Mouse (Mus musculus): ENCODE results near the gene Tfpi2. TPM values are rescaled to one million over a fixed set of nuclear protein-coding genes. Genes with fewer than 3 reads are reported as not detected.

Tfpi2 gene
- polyA plus RNA-seq (2014; fragmentation: Illumina TruSeq; extraction: RNeasy Lipid Tissue Mini Kit (QIAGEN cat#74804); ENCODE audit: low read depth, low replicate concordance): 159 TPM

GRCm38 (mm10) chr6:3988750-3989149 is at the start of gene Tfpi2:
Gene Tfpi2 (minus strand): TSS chr6:3988919.

DNA sequence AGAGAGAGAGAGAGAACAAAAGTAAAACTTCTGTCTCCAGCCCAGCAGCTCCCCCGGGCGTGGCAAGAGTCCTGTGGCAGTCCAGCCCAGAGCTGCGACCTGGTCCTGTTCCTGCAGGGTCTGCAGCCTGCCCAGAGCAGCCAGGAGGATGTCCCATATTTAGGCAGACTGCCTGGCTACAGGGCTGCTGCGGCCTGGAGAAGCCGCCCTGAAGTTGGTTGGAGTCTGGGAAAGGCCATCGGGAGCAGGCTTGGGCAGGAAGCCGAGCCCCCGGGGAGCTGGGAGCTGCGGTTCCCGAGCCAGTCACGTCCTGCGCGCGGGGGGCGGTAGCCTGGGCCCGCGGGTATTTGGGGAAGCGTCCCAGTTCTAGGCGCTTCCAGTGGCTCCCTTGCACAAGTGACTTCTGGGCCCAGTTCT is 15.2 kb upstream of the Tfpi2 start, which contains the start of gene Gng11:
Gene Gng11, plus strand, starts transcription at position 15 of the 417 bp plus-strand sequence.

DNA sequence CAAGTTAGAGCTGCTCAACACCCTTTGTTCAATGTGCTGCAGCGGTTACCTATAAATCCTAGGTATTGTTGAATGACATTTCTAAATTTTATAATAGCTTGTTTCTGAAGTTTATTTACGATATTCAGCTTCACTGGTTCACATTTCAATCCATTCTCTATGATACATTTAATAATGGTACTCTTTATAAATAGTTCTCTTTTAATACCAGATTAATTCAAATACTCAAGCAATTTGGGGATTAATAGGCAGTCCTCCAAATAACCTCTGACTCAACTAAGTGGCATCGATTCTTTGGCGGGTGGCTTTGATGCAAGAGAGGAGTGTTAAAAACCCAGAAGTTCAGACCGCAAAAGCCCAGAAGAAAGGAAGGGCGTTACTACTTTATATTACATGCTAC is 4.8 kb upstream of the Tfpi2 start, which contains the start of gene Gngt1:
Gene Gngt1, plus strand, starts transcription at position 301 of the 400 bp plus-strand sequence.

Other genes starting within 250 kb of the Tfpi2 start
- 1.1 TPM for gene Calcr, start 224.2 kb downstream of the Tfpi2 start, polyA plus RNA-seq (2014; fragmentation: Illumina TruSeq; extraction: RNeasy Lipid Tissue Mini Kit (QIAGEN cat#74804); ENCODE audit: low read depth, low replicate concordance)
- not detected for gene Gngt1, start 4.9 kb upstream of the Tfpi2 start, polyA plus RNA-seq (2014; fragmentation: Illumina TruSeq; extraction: RNeasy Lipid Tissue Mini Kit (QIAGEN cat#74804); ENCODE audit: low read depth, low replicate concordance)
- 92.8 TPM for gene Gng11, start 15.0 kb upstream of the Tfpi2 start, polyA plus RNA-seq (2014; fragmentation: Illumina TruSeq; extraction: RNeasy Lipid Tissue Mini Kit (QIAGEN cat#74804); ENCODE audit: low read depth, low replicate concordance)
- gene Bet1, start 98.1 kb upstream of the Tfpi2 start, polyA plus RNA-seq (2014; fragmentation: Illumina TruSeq; extraction: RNeasy Lipid Tissue Mini Kit (QIAGEN cat#74804); ENCODE audit: low read depth, low replicate concordance): 148 TPM

Data from kidney, adult 10 weeks (tissue).